Mouse (Mus musculus): ENCODE measurements around the gene Olfr1318. TPM values are rescaled to one million over a fixed set of nuclear protein-coding genes. Genes with fewer than 3 reads are reported as not detected.

The Olfr1318 gene
- not detected in 2 replicates for polyA plus RNA-seq (2011; ENCODE audit: insufficient read depth, insufficient read length, low read depth, missing spikeins)

GRCm38 (mm10) chr2:112153898-112154297 lies at the start of gene Olfr1318:
Olfr1318 (plus strand) TSS chr2:112154198.
- TF ChIP-seq EP300 (IDR thresholded peaks at IDR 0.05; ENCODE audit: insufficient read depth, low read depth, low read length), result no peak
- no peak for TF ChIP-seq CTCF (IDR thresholded peaks at IDR 0.05; ENCODE audit: low read depth, low read length)
- TF ChIP-seq POLR2A (IDR thresholded peaks at IDR 0.05; ENCODE audit: insufficient read depth, low read length), result no peak
- no peaks in the 10 kb centered on the region for H3K9me3 ChIP-seq (replicated peaks; ENCODE audit: control insufficient read depth, insufficient read depth, low read length, poor library complexity, severe bottlenecking)
- no peaks in the 10 kb centered on the region for H3K4me1 ChIP-seq (ENCODE audit: control insufficient read depth, insufficient read depth, low read length)
- H3K27ac ChIP-seq (ENCODE audit: insufficient read depth, low read length), result no peak within 1 kb of the TSS
- no peaks in the 10 kb centered on the region for H3K36me3 ChIP-seq (ENCODE audit: control insufficient read depth, insufficient read depth, low read length, poor library complexity, severe bottlenecking)
- H3K27me3 ChIP-seq (ENCODE audit: control insufficient read depth, insufficient read depth, low read length, poor library complexity, severe bottlenecking), result no peaks in the 10 kb centered on the region
- no peak within 1 kb of the TSS for H3K9ac ChIP-seq (ENCODE audit: low read depth, poor library complexity, severe bottlenecking)
- no peak within 1 kb of the TSS for H3K4me3 ChIP-seq (ENCODE audit: low read depth, low read length)

GRCm38 (mm10) chr2:112115340-112115739 lies 38.7 kb upstream of the Olfr1318 start, which contains the start of gene Olfr1315-ps1:
Olfr1315-ps1 (minus strand) TSS chr2:112115440.
- Histone ChIP-seq H3K9ac (ENCODE audit: low read depth, poor library complexity, severe bottlenecking) (no peak within 1 kb of the TSS), H3K4me3 (ENCODE audit: low read depth, low read length) (no peak within 1 kb of the TSS), H3K36me3 (ENCODE audit: control insufficient read depth, insufficient read depth, low read length, poor library complexity, severe bottlenecking) (no peaks in the 10 kb centered on the region), H3K9me3 (replicated peaks; ENCODE audit: control insufficient read depth, insufficient read depth, low read length, poor library complexity, severe bottlenecking) (peaks cover 5% of the 10 kb centered on the region; the same call in 1 of the 2 replicates), H3K4me1 (ENCODE audit: control insufficient read depth, insufficient read depth, low read length) (no peaks in the 10 kb centered on the region), H3K27ac (ENCODE audit: insufficient read depth, low read length) (no peak within 1 kb of the TSS), H3K27me3 (ENCODE audit: control insufficient read depth, insufficient read depth, low read length, poor library complexity, severe bottlenecking) (no peaks in the 10 kb centered on the region)
- TF ChIP-seq EP300 (IDR thresholded peaks at IDR 0.05; ENCODE audit: insufficient read depth, low read depth, low read length), result no peak
- TF ChIP-seq CTCF (IDR thresholded peaks at IDR 0.05; ENCODE audit: low read depth, low read length), result no peak
- no peak for TF ChIP-seq POLR2A (IDR thresholded peaks at IDR 0.05; ENCODE audit: insufficient read depth, low read length)

- no peak within 1 kb of the TSS for H3K4me3 ChIP-seq (ENCODE audit: low read depth, low read length)
- no peak for TF ChIP-seq POLR2A (IDR thresholded peaks at IDR 0.05; ENCODE audit: insufficient read depth, low read length)
- no peak for TF ChIP-seq EP300 (IDR thresholded peaks at IDR 0.05; ENCODE audit: insufficient read depth, low read depth, low read length)
- no peak for TF ChIP-seq CTCF (IDR thresholded peaks at IDR 0.05; ENCODE audit: low read depth, low read length)
- H3K36me3 ChIP-seq (ENCODE audit: control insufficient read depth, insufficient read depth, low read length, poor library complexity, severe bottlenecking), result no peaks in the 10 kb centered on the region
- H3K4me1 ChIP-seq (ENCODE audit: control insufficient read depth, insufficient read depth, low read length), result no peaks in the 10 kb centered on the region
- no peak within 1 kb of the TSS for H3K9ac ChIP-seq (ENCODE audit: low read depth, poor library complexity, severe bottlenecking)
- H3K27ac ChIP-seq (ENCODE audit: insufficient read depth, low read length), result no peak within 1 kb of the TSS
- no peaks in the 10 kb centered on the region for H3K9me3 ChIP-seq (replicated peaks; ENCODE audit: control insufficient read depth, insufficient read depth, low read length, poor library complexity, severe bottlenecking)
- no peaks in the 10 kb centered on the region for H3K27me3 ChIP-seq (ENCODE audit: control insufficient read depth, insufficient read depth, low read length, poor library complexity, severe bottlenecking)
Observed at GRCm38 (mm10) chr2:112134877-112135276, 19.1 kb upstream of the Olfr1318 start, which contains the start of gene Olfr1316. Olfr1316 (minus strand) TSS chr2:112134977.

- Histone ChIP-seq H3K36me3 (ENCODE audit: control insufficient read depth, insufficient read depth, low read length, poor library complexity, severe bottlenecking) (no peaks in the 10 kb centered on the region), H3K4me1 (ENCODE audit: control insufficient read depth, insufficient read depth, low read length) (no peaks in the 10 kb centered on the region), H3K27me3 (ENCODE audit: control insufficient read depth, insufficient read depth, low read length, poor library complexity, severe bottlenecking) (no peaks in the 10 kb centered on the region), H3K27ac (ENCODE audit: insufficient read depth, low read length) (no peak within 1 kb of the TSS), H3K4me3 (ENCODE audit: low read depth, low read length) (no peak within 1 kb of the TSS), H3K9me3 (replicated peaks; ENCODE audit: control insufficient read depth, insufficient read depth, low read length, poor library complexity, severe bottlenecking) (no peaks in the 10 kb centered on the region), H3K9ac (ENCODE audit: low read depth, poor library complexity, severe bottlenecking) (no peak within 1 kb of the TSS)
- no peak for TF ChIP-seq CTCF (IDR thresholded peaks at IDR 0.05; ENCODE audit: low read depth, low read length)
- no peak for TF ChIP-seq EP300 (IDR thresholded peaks at IDR 0.05; ENCODE audit: insufficient read depth, low read depth, low read length)
- TF ChIP-seq POLR2A (IDR thresholded peaks at IDR 0.05; ENCODE audit: insufficient read depth, low read length), result no peak
Observed at GRCm38 (mm10) chr2:112140029-112140428, 14.0 kb upstream of the Olfr1318 start, which contains the start of gene Olfr1317. Olfr1317 (plus strand) TSS chr2:112140329.

GRCm38 (mm10) chr2:112196859-112197258 lies 42.9 kb downstream of the Olfr1318 start:
- Histone ChIP-seq H3K9me3 (replicated peaks; ENCODE audit: control insufficient read depth, insufficient read depth, low read length, poor library complexity, severe bottlenecking) (no peaks in the 10 kb centered on the region), H3K36me3 (ENCODE audit: control insufficient read depth, insufficient read depth, low read length, poor library complexity, severe bottlenecking) (no peaks in the 10 kb centered on the region), H3K9ac (ENCODE audit: low read depth, poor library complexity, severe bottlenecking) (no peak overlapping the region), H3K4me1 (ENCODE audit: control insufficient read depth, insufficient read depth, low read length) (no peaks in the 10 kb centered on the region), H3K27me3 (ENCODE audit: control insufficient read depth, insufficient read depth, low read length, poor library complexity, severe bottlenecking) (no peaks in the 10 kb centered on the region), H3K4me3 (ENCODE audit: low read depth, low read length) (no peak overlapping the region), H3K27ac (ENCODE audit: insufficient read depth, low read length) (no peak overlapping the region)
- TF ChIP-seq POLR2A (IDR thresholded peaks at IDR 0.05; ENCODE audit: insufficient read depth, low read length) (no peak), CTCF (IDR thresholded peaks at IDR 0.05; ENCODE audit: low read depth, low read length) (peak; percentile 77), EP300 (IDR thresholded peaks at IDR 0.05; ENCODE audit: insufficient read depth, low read depth, low read length) (no peak)

- no peaks in the 10 kb centered on the region for H3K36me3 ChIP-seq (ENCODE audit: control insufficient read depth, insufficient read depth, low read length, poor library complexity, severe bottlenecking)
- H3K4me3 ChIP-seq (ENCODE audit: low read depth, low read length), result no peak overlapping the region
- no peaks in the 10 kb centered on the region for H3K4me1 ChIP-seq (ENCODE audit: control insufficient read depth, insufficient read depth, low read length)
- H3K27me3 ChIP-seq (ENCODE audit: control insufficient read depth, insufficient read depth, low read length, poor library complexity, severe bottlenecking), result no peaks in the 10 kb centered on the region
- TF ChIP-seq CTCF (IDR thresholded peaks at IDR 0.05; ENCODE audit: low read depth, low read length), result no peak
- TF ChIP-seq POLR2A (IDR thresholded peaks at IDR 0.05; ENCODE audit: insufficient read depth, low read length), result no peak
- no peak for TF ChIP-seq EP300 (IDR thresholded peaks at IDR 0.05; ENCODE audit: insufficient read depth, low read depth, low read length)
- no peak overlapping the region for H3K27ac ChIP-seq (ENCODE audit: insufficient read depth, low read length)
- no peaks in the 10 kb centered on the region for H3K9me3 ChIP-seq (replicated peaks; ENCODE audit: control insufficient read depth, insufficient read depth, low read length, poor library complexity, severe bottlenecking)
- H3K9ac ChIP-seq (ENCODE audit: low read depth, poor library complexity, severe bottlenecking), result no peak overlapping the region
Observed at GRCm38 (mm10) chr2:112203056-112203455, 49.1 kb downstream of the Olfr1318 start.

Other genes starting within 250 kb of the Olfr1318 start
- not detected in 2 replicates for gene Olfr1306, start 237.9 kb upstream of the Olfr1318 start, polyA plus RNA-seq (2011; ENCODE audit: insufficient read depth, insufficient read length, low read depth, missing spikeins)
- gene Olfr1307, start 204.8 kb upstream of the Olfr1318 start, polyA plus RNA-seq (2011; ENCODE audit: insufficient read depth, insufficient read length, low read depth, missing spikeins), result 0.06 TPM in 2 replicates
- not detected in 2 replicates for gene Olfr1308, start 189.3 kb upstream of the Olfr1318 start, polyA plus RNA-seq (2011; ENCODE audit: insufficient read depth, insufficient read length, low read depth, missing spikeins)
- 0.15 TPM in 1 of 2 replicates, not detected in the other for gene Olfr1309, start 163.9 kb upstream of the Olfr1318 start, polyA plus RNA-seq (2011; ENCODE audit: insufficient read depth, insufficient read length, low read depth, missing spikeins)
- 0.12 and 0.18 TPM in 2 replicates for gene Olfr1310, start 141.5 kb upstream of the Olfr1318 start, polyA plus RNA-seq (2011; ENCODE audit: insufficient read depth, insufficient read length, low read depth, missing spikeins)
- not detected in 2 replicates for gene Olfr1311, start 129.8 kb upstream of the Olfr1318 start, polyA plus RNA-seq (2011; ENCODE audit: insufficient read depth, insufficient read length, low read depth, missing spikeins)
- gene Olfr1312, start 104.0 kb upstream of the Olfr1318 start, polyA plus RNA-seq (2011; ENCODE audit: insufficient read depth, insufficient read length, low read depth, missing spikeins), result not detected in 2 replicates
- not detected in 2 replicates for gene Olfr1313, start 76.4 kb upstream of the Olfr1318 start, polyA plus RNA-seq (2011; ENCODE audit: insufficient read depth, insufficient read length, low read depth, missing spikeins)
- gene Olfr1314, start 57.4 kb upstream of the Olfr1318 start, polyA plus RNA-seq (2011; ENCODE audit: insufficient read depth, insufficient read length, low read depth, missing spikeins), result not detected in 2 replicates
- gene Olfr1315-ps1, start 38.8 kb upstream of the Olfr1318 start, polyA plus RNA-seq (2011; ENCODE audit: insufficient read depth, insufficient read length, low read depth, missing spikeins), result not detected in 2 replicates
- not detected in 2 replicates for gene Olfr1316, start 19.2 kb upstream of the Olfr1318 start, polyA plus RNA-seq (2011; ENCODE audit: insufficient read depth, insufficient read length, low read depth, missing spikeins)
- gene Olfr1317, start 13.9 kb upstream of the Olfr1318 start, polyA plus RNA-seq (2011; ENCODE audit: insufficient read depth, insufficient read length, low read depth, missing spikeins), result not detected in 2 replicates
- 33.4 and 35.4 TPM in 2 replicates for gene Lpcat4, start 85.3 kb downstream of the Olfr1318 start, polyA plus RNA-seq (2011; ENCODE audit: insufficient read depth, insufficient read length, low read depth, missing spikeins)
- gene Nutm1, start 105.1 kb downstream of the Olfr1318 start, polyA plus RNA-seq (2011; ENCODE audit: insufficient read depth, insufficient read length, low read depth, missing spikeins), result not detected in 2 replicates
- 129 and 130 TPM in 2 replicates for gene Nop10, start 107.7 kb downstream of the Olfr1318 start, polyA plus RNA-seq (2011; ENCODE audit: insufficient read depth, insufficient read length, low read depth, missing spikeins)
- 31.9 and 32.2 TPM in 2 replicates for gene Slc12a6, start 111.6 kb downstream of the Olfr1318 start, polyA plus RNA-seq (2011; ENCODE audit: insufficient read depth, insufficient read length, low read depth, missing spikeins)
- 2.2 and 2.3 TPM in 2 replicates for gene Gm21985, start 112.1 kb downstream of the Olfr1318 start, polyA plus RNA-seq (2011; ENCODE audit: insufficient read depth, insufficient read length, low read depth, missing spikeins)
- 53.4 and 66.7 TPM in 2 replicates for gene Emc4, start 213.8 kb downstream of the Olfr1318 start, polyA plus RNA-seq (2011; ENCODE audit: insufficient read depth, insufficient read length, low read depth, missing spikeins)
- 47.1 and 51.5 TPM in 2 replicates for gene Katnbl1, start 225.0 kb downstream of the Olfr1318 start, polyA plus RNA-seq (2011; ENCODE audit: insufficient read depth, insufficient read length, low read depth, missing spikeins)